Mouse (Mus musculus) limb, embryonic 13.5 days (tissue): ENCODE data around the gene Fam50b. TPM values are rescaled to one million over a fixed set of nuclear protein-coding genes. Genes with fewer than 3 reads are reported as not detected.

ENCODE experiments used
- ATAC-seq: fragments of 200-750 bp; cut with Nextera tagmentation; 2 replicates; pipeline ENCODE4 v1.8.0; 2017; ENCODE audit warnings: low read depth, moderate number of reproducible peaks, moderate TSS enrichment; ENCODE audit not compliant: low FRiP score
- H3K27ac ChIP-seq: fragments of 300-500 bp; sonication (generic); 2 replicates; pipeline ENCODE4 v1.5.1; 2015; ENCODE audit warnings: inconsistent platforms, mild to moderate bottlenecking, moderate library complexity
- H3K27me3 ChIP-seq: fragments of 300-500 bp; sonication (generic); 2 replicates; pipeline ENCODE4 v1.6.1; 2015; ENCODE audit warnings: mild to moderate bottlenecking, inconsistent platforms
- H3K36me3 ChIP-seq: fragments of 300-500 bp; sonication (generic); 2 replicates; pipeline ENCODE4 v1.6.1; 2015; ENCODE audit warnings: inconsistent platforms, mild to moderate bottlenecking, moderate library complexity
- H3K4me1 ChIP-seq: fragments of 300-500 bp; sonication (generic); 2 replicates; pipeline ENCODE4 v1.6.1; 2015; ENCODE audit warnings: inconsistent platforms
- H3K4me2 ChIP-seq: fragments of 300-500 bp; sonication (generic); replicated peaks from 2 replicates; pipeline ENCODE4 v1.6.1; 2015; ENCODE audit warnings: inconsistent platforms, mild to moderate bottlenecking, moderate library complexity
- H3K4me3 ChIP-seq: fragments of 300-500 bp; sonication (generic); 2 replicates; pipeline ENCODE4 v1.5.1; 2015; ENCODE audit warnings: moderate library complexity, mild to moderate bottlenecking, inconsistent platforms
- H3K9ac ChIP-seq: fragments of 300-500 bp; sonication (generic); 2 replicates; pipeline ENCODE4 v1.6.1; 2015; ENCODE audit warnings: mild to moderate bottlenecking, inconsistent platforms
- H3K9me3 ChIP-seq: fragments of 300-500 bp; sonication (generic); 2 replicates; pipeline ENCODE4 v1.6.1; 2016; ENCODE audit warnings: inconsistent platforms
- WGBS: fragments of 180-500 bp; shearing (Covaris S2); methylation state at CpG from one replicate; pipeline ENCODE4 v1.1.7; 2015; 5-methylcytosine and 5-hydroxymethylcytosine counted together
- polyA plus RNA-seq: library from polyadenylated mRNA; unstranded; fragments of >200 nt; fragmentation: Nextera tagmentation; extraction: Ambion mirVana; gene quantifications from 2 replicates; pipeline ENCODE4 v1.2.1, GENCODE M21; 2015

Gene Fam50b
- polyA plus RNA-seq, 1 experiment from 2014 or later: not detected

GRCm38 (mm10) chr13:34741254-34741653, 6.6 kb downstream of the Fam50b start:
- Histone ChIP-seq H3K36me3 (no peaks in the 10 kb centered on the region), H3K27ac (no peak overlapping the region), H3K4me3 (no peak overlapping the region), H3K27me3 (no peaks in the 10 kb centered on the region), H3K4me2 (no peak overlapping the region), H3K4me1 (no peaks in the 10 kb centered on the region), H3K9ac (no peak overlapping the region), H3K9me3 (no peaks in the 10 kb centered on the region)
- no peak for ATAC-seq
- 87% methylated on average over 9 of the region's 9 CpGs for WGBS

DNA sequence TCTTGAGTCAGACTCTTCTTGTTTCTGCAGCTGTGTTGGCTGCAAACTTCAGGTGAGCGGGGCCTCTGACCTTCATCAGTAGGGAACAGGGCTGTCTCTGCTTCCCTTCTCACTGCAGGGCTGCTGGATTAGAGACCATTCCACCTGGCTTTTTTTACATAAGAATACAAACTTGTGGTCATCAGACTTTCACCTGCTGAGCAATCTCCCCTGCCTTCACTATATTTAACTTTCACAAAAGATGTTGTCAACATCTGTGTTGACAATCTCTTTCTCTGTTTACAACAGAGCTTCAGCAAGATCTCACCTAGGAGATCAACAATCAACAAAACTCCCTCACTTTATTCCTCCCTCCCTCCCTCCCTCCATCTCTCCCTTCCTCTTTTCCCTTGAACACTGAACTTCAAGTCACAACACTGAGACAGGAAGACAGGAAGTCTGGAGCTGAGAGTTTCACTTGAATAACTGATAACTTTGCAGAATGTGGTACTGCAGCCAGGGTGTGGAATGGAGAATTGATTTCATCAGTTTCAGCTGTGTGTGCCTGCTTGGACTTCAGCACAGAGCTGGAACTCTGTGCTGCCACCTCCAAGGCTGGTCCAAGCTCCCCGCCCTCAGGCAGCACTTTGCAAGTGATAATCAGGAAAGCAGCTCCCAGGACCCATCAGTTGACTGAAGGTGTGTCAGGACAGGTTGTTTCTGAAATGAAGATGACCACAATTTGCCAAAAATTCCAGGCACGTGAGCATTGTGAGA, 7.3 kb downstream of the Fam50b start:
- Histone ChIP-seq H3K4me2 (no peak overlapping the region), H3K9ac (no peak overlapping the region), H3K4me1 (no peaks in the 10 kb centered on the region), H3K4me3 (no peak overlapping the region), H3K9me3 (peaks cover 5% of the 10 kb centered on the region; the same call in 1 of the 2 replicates), H3K27me3 (no peaks in the 10 kb centered on the region), H3K27ac (no peak overlapping the region), H3K36me3 (no peaks in the 10 kb centered on the region)
- no peak for ATAC-seq
- WGBS: 65% methylated on average over 3 of the region's 3 CpGs

GRCm38 (mm10) chr13:34746811-34747210, 12.2 kb downstream of the Fam50b start:
- ATAC-seq: no peak
- H3K27ac ChIP-seq: no peak overlapping the region
- H3K4me1 ChIP-seq: no peaks in the 10 kb centered on the region
- WGBS: 93% methylated on average over 34 of the region's 34 CpGs
- H3K4me3 ChIP-seq: no peak overlapping the region
- peaks cover 5% of the 10 kb centered on the region for H3K9me3 ChIP-seq
- H3K27me3 ChIP-seq: no peaks in the 10 kb centered on the region
- H3K9ac ChIP-seq: no peak overlapping the region
- H3K36me3 ChIP-seq: no peaks in the 10 kb centered on the region
- no peak overlapping the region for H3K4me2 ChIP-seq

- Histone ChIP-seq H3K36me3 (no peaks in the 10 kb centered on the region), H3K4me1 (no peaks in the 10 kb centered on the region), H3K4me2 (no peak overlapping the region), H3K4me3 (no peak overlapping the region), H3K27me3 (no peaks in the 10 kb centered on the region), H3K9me3 (peaks cover 5% of the 10 kb centered on the region), H3K9ac (no peak overlapping the region), H3K27ac (no peak overlapping the region)
- 63% methylated on average over 3 of the region's 3 CpGs for WGBS
- no peak for ATAC-seq
Measured at GRCm38 (mm10) chr13:34748530-34748929, 13.9 kb downstream of the Fam50b start.

- Histone ChIP-seq H3K4me2 (no peak overlapping the region), H3K27ac (no peak overlapping the region), H3K4me3 (no peak overlapping the region), H3K36me3 (no peaks in the 10 kb centered on the region), H3K4me1 (peaks cover 34% of the 10 kb centered on the region), H3K9me3 (no peaks in the 10 kb centered on the region), H3K27me3 (no peaks in the 10 kb centered on the region), H3K9ac (no peak overlapping the region)
- WGBS: 95% methylated on average over 9 of the region's 9 CpGs
- ATAC-seq: no peak
Measured at GRCm38 (mm10) chr13:34759202-34759601, 24.6 kb downstream of the Fam50b start.

GRCm38 (mm10) chr13:34760518-34761287, 26.1 kb downstream of the Fam50b start:
- no peaks in the 10 kb centered on the region for H3K9me3 ChIP-seq
- H3K4me3 ChIP-seq: no peak overlapping the region
- no peaks in the 10 kb centered on the region for H3K27me3 ChIP-seq
- peaks cover 34% of the 10 kb centered on the region for H3K4me1 ChIP-seq
- peak overlapping the region; percentile 67 for H3K27ac ChIP-seq
- 0 out of 2 replicates have a peak overlapping the region, but pooled peaks have one; percentile 3 for H3K9ac ChIP-seq
- no peaks in the 10 kb centered on the region for H3K36me3 ChIP-seq
- H3K4me2 ChIP-seq: peak overlapping the region; percentile 21; the same call in 1 of the 2 replicates
- ATAC-seq: no peak; the same call in 1 of the 2 replicates
- WGBS: 5% methylated on average over 7 of the region's 7 CpGs

GRCm38 (mm10) chr13:34762136-34762535, 27.5 kb downstream of the Fam50b start:
- H3K9me3 ChIP-seq: no peaks in the 10 kb centered on the region
- H3K36me3 ChIP-seq: no peaks in the 10 kb centered on the region
- H3K4me1 ChIP-seq: peaks cover 34% of the 10 kb centered on the region
- WGBS: 46% methylated on average over 5 of the region's 5 CpGs
- H3K4me2 ChIP-seq: no peak overlapping the region
- H3K27me3 ChIP-seq: no peaks in the 10 kb centered on the region
- no peak overlapping the region for H3K9ac ChIP-seq
- peak; percentile 68 for ATAC-seq
- no peak overlapping the region for H3K27ac ChIP-seq
- no peak overlapping the region for H3K4me3 ChIP-seq

- 53% methylated on average over 4 of the region's 4 CpGs for WGBS
- no peak for ATAC-seq
- peaks cover 34% of the 10 kb centered on the region for H3K4me1 ChIP-seq
- H3K9ac ChIP-seq: no peak overlapping the region
- H3K27ac ChIP-seq: no peak overlapping the region
- no peak overlapping the region for H3K4me3 ChIP-seq
- H3K36me3 ChIP-seq: no peaks in the 10 kb centered on the region
- no peaks in the 10 kb centered on the region for H3K9me3 ChIP-seq
- no peaks in the 10 kb centered on the region for H3K27me3 ChIP-seq
- no peak overlapping the region for H3K4me2 ChIP-seq
Measured at GRCm38 (mm10) chr13:34762865-34763264, 28.2 kb downstream of the Fam50b start.

DNA sequence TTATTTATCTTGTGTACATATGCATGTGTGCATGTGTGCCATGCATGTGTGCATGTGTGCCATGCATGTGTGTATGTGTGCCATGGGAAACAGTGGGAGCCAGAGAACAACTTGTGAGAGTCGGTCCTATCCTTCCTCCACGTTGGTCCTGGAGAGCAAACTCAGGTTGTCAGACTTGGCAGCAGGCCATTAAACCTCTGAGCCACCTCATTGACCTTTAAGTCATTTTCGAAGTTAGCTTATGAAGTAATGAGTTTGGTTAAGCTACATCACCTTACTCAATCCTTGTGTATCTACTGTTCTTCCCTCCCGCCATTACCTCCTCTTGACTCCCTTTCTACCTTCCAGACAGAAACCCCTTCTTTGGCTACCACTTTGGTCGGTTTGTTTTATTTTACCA, 30.6 kb downstream of the Fam50b start:
- no peak overlapping the region for H3K9ac ChIP-seq
- no peak overlapping the region for H3K27ac ChIP-seq
- H3K4me2 ChIP-seq: no peak overlapping the region
- 80% methylated on average over 5 of the region's 5 CpGs for WGBS
- H3K36me3 ChIP-seq: no peaks in the 10 kb centered on the region
- H3K9me3 ChIP-seq: no peaks in the 10 kb centered on the region
- no peak overlapping the region for H3K4me3 ChIP-seq
- H3K4me1 ChIP-seq: peaks cover 20% of the 10 kb centered on the region
- H3K27me3 ChIP-seq: no peaks in the 10 kb centered on the region
- no peak for ATAC-seq

GRCm38 (mm10) chr13:34766572-34766971, 31.9 kb downstream of the Fam50b start:
- ATAC-seq: no peak
- no peak overlapping the region for H3K4me2 ChIP-seq

DNA sequence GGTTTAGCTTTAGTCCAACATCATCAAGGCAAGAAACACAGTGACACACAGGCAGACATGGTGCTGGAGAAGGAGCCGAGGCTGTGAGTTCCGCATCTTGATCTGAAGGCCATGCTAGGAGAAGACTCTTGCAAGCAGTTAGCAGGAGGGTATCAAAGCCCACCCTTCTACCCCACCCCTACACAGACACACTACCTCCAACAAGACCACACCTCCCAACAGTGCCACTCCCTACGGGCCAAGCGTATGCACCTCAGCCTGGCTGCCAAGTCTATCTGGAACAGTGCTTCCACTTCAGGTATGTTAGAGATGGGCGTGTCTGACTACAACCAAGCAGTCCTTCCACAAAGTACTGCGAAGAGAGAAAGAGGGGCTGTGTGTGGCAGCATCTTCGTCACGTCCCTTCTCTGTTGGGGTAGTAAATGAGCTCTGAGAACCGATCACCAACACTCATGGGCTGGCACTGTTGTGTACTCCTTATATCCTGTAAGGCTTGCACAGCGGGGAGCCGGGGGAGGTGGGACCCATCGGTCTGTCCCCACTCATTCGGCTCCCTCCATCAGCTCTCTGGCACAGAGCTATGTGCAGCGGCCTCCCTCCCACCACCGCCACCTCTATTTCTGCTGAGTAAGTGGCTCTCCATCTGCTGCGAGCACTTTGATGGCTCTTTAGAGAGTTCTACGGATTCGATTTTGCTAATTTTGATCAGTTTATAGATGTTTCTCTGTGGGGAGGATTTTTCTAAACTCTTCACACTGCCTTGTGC, 33.1 kb downstream of the Fam50b start:
- Histone ChIP-seq H3K27me3 (no peaks in the 10 kb centered on the region), H3K36me3 (no peaks in the 10 kb centered on the region), H3K9ac (no peak overlapping the region), H3K27ac (no peak overlapping the region), H3K4me1 (peaks cover 7% of the 10 kb centered on the region), H3K9me3 (no peaks in the 10 kb centered on the region), H3K4me2 (no peak overlapping the region), H3K4me3 (no peak overlapping the region)
- no peak for ATAC-seq
- WGBS: 79% methylated on average over 18 of the region's 18 CpGs

More at GRCm38 (mm10) chr13:34766572-34766971, 31.9 kb downstream of the Fam50b start:
- Histone ChIP-seq H3K4me1 (peaks cover 11% of the 10 kb centered on the region), H3K27me3 (no peaks in the 10 kb centered on the region), H3K9me3 (no peaks in the 10 kb centered on the region), H3K9ac (no peak overlapping the region), H3K36me3 (no peaks in the 10 kb centered on the region), H3K27ac (no peak overlapping the region), H3K4me3 (no peak overlapping the region)
- 35% methylated on average over 4 of the region's 4 CpGs for whole genome bisulfite sequencing

DNA sequence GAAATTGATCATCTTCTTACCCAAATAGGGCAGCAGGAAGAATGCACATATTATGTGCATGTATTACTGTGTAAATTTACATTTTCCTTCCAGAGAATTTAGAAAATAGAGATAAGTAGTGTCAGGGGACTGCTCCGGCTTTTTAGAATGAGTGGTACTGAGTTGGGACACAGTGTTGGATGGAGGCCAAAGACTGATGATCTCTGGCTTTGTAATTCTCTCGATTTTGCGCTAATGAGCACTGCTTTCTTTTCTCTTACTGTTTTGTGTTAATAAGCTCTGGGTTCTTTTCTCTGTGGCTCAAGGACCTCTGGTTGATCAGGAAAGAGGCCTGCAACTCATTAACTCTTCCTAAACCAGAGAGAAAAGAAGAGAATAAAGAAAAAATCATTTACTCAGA, 42.1 kb downstream of the Fam50b start:
- Histone ChIP-seq H3K4me3 (no peak overlapping the region), H3K9me3 (no peaks in the 10 kb centered on the region), H3K4me2 (no peak overlapping the region), H3K27ac (no peak overlapping the region), H3K9ac (no peak overlapping the region), H3K27me3 (no peaks in the 10 kb centered on the region), H3K4me1 (peaks cover 15% of the 10 kb centered on the region), H3K36me3 (no peaks in the 10 kb centered on the region)
- 69% methylated on average over 3 of the region's 3 CpGs for WGBS
- ATAC-seq: no peak
